Mouse (Mus musculus) common myeloid progenitor, adult 5-6 weeks (primary cell): ENCODE measurements at regions not wholly inside any gene's neighbourhood (a gene's known extent, or its start where the extent isn't known, plus 50 kb on each side); places are given as distances from the start of the nearest gene placed in this dataset.

Experiments used
- ATAC-seq: replicated peaks from 2 replicates; pipeline ENCODE4 v1.8.0; 2016; ENCODE audit warnings: low read depth, mild to moderate bottlenecking, moderate TSS enrichment, inconsistent platforms; ENCODE audit not compliant: poor library complexity, severe bottlenecking

DNA sequence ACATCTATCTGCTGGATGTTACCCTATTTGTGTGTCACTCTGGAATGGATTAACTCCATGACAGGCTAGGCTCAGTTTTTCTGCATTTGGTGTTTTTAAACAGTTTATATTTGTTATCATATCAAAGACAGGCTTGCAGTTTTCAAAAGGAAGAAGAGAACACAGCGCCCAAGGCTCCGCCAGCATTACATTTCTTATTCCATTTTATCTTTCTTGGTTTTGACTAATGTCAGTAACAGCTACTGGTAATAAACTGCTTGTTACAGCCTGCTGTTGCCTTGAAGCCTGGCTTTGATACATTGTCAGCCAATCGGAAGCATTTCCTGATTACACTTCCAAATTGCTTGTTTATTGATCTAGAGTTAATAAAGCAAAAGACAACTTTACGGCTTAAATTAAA is 219.4 kb upstream of the Mdfic start:
- ATAC-seq: no peak

DNA sequence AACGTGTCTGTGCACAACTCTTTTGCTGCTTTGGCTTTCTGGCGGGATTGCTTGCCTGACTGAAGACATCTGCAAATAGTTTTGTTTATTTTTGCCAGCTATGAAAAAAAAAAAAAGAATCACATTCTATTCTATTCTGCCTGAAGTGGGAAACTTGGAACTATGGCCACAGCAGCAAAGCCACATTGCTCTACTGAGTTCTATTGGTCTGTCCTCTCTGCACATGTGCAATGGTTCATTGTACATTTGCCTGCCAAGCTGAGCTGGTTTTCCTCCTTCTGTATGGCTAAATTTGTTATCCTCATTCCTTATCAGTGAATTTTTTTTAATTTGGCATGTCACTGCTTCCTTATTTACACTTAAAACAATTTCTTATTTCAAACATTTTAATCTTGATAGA is 211.1 kb upstream of the Mdfic start:
- no peak for ATAC-seq

DNA sequence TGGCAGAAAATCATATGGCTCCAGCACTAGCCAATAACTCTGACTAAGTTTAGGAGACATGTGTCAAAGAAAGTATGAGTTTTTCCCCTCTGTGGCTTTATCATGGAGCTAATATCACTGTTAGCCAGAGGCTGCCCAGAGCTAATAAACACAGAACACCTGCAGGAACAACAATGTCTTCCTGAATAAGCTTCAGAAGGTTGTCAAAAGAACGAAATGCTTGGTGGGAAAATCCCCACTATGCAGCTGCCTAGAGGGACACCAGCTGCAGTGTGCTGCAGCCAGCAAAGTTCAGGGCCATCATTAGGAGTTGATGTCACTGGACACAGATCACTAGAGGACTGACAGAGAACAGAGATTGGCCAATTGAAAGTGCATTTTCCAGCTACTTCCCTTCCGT is 183.2 kb upstream of the Mdfic start:
- no peak for ATAC-seq

DNA sequence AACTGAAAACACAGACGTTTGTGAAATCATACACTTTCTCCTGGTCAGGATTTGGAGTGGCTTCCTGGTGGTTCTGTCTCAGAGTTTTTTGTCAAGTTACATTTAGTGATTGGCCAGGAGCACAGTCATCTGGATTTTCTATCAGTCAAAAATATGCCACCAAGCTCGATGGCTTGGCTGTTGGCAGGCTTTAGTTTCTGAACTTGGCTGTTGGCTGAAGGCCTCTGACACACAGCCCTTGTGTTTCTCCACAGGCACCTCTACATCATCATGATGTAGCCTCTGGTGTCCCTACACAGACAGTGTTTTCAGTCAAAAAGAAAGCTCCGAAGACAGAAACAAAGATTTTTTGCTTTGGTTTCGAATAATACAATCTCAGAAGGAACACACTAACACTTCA is 178.5 kb upstream of the Mdfic start:
- ATAC-seq: no peak

DNA sequence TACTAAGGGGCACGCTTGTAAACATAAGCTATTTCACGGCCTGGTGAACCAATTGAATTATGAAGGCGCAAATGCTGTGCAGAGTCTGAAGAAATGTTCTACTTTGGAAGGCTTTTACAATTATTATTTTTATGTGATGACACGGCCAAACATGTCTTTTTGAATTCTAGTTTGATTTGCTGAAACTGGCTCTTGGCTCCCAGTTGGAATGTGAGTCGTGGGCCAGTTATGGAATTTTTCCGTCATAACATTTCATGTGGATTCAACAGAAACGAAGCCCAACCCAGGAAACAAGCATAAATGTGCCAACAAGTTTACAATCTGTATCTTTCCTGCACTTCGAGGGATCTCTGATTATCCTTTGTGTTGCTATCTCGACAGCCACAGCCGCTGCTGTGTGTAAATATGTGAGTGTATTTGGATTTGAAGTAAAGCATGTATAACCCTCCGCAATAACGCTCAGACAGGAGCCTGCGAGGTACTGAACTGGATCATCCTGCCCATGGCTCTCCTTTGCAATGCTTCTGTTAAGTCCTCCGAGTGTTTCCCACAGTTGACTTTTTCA is 176.9 kb upstream of the Mdfic start:
- ATAC-seq: no peak

DNA sequence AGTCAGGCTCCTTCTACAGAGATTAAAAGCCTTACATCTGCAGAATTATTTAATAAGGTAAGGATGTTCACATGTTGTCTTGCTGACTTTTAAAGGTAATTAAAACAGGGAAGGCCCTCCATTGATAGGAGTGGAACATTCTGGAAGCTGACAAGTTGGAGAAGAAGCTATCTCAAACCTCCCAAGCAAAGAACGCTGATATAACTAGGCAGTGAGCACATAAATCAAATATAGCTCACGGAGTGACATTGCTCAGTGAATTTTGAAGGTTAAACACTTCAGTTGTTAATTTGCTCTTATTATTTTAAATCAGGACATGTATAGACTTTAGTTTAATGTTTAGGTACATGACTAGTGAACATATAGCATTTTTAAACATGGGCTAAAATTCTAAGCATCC is 171.6 kb upstream of the Mdfic start:
- ATAC-seq: no peak

DNA sequence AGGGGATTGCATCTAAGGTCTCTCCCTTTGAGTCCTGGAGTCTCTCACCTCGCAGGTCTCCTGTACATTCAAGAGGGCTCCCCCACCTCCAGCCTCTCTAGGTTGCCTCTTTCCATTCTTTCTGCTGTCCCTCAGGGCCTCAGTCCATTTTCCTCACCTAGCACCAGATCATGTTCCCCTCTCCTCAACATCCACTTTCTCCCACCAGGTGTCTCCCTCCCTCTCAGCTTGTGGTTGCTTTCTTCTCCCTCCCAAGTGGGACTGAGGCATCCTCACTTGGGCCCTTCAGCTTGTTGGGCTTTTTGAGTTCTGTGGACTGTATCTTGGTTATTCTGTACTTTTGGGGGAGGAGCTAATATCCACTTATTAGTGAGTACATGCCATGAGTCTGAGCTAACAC is 127.7 kb upstream of the Mdfic start:
- no peak; the same call in 1 of the 2 replicates for ATAC-seq

DNA sequence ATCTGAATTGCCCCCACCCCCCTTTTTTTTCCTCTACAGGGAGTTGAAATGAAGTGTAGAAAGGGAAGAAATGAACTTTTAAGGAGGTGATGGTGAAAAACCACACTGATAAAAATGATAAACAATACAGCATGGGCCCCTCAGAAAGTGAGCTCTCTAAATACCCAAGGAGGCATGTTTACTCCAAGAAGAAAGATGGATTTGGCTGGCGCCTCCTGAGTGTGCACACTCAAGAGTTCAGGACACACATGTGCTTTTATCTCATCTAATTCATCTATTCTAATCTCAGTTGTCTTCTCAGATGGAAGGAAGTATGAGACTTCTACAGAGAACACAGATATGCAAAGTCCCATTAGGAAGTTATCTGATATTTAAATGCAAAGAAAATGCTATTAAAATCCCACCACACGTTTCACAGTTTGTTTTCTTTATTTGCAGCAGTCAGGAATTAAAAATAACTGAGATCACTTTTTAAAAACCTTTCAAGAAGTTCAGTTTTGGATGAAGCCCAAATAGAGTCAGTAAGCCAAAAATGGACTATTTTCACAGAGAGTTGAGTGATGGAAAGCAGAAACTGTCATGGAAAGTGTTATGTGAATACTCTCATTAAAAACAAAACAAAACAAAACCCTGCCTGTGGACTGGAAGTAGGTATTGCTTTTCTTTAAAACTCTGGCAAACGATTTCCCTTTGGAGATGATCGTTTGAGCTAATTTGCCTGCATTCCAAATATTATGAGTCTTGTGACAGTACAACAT is 123.1 kb upstream of the Mdfic start:
- no peak for ATAC-seq

DNA sequence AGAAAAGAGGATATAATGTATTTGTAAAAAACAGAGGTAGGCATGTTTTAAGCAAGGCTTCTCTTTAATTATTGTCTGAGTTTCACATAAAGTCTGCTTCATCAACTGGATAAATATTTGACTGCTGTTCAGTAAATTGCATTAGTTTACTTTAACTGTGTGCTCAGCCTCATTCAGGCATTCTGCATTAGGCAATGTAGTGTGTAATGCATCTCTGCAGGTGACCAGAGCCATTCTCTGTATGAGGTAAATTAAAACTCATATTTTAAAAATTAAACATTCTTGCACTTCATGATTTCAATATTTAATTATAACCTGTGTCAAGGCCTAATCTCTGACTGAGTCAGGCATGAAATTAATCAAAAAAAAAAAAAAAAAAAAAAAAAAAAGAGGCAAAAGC is 110.3 kb upstream of the Mdfic start:
- ATAC-seq: no peak

DNA sequence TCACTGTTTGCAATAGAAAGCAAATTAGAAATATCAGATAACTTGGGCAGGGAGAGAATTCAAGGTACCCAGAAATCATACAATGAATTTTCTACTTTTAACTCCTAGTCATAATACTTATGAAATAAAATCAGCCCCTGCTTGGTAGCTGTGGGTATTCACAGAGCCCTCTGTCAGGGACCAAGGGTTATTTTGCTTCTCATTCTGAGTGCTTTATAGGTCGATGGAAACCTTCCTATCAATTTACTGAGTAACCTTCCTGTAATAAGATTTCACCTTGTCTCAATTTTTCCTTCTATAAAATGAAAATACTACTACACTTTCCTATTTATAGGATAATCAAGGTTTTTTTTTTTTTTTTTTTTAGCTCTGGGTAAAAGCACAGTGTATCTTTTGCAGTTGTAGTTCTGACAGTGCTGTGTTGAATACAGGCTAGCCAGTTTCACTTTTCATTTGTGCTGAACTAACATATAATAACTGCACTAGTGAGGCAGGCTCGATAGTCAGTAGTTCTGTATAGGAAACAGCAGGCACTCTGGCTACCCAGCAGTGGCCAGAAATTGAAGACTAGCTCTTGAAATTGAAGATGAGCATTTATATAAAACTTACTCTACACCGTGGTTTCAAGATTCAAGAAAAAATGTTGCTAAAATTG is 94.4 kb upstream of the Mdfic start:
- ATAC-seq: peak; percentile 86

DNA sequence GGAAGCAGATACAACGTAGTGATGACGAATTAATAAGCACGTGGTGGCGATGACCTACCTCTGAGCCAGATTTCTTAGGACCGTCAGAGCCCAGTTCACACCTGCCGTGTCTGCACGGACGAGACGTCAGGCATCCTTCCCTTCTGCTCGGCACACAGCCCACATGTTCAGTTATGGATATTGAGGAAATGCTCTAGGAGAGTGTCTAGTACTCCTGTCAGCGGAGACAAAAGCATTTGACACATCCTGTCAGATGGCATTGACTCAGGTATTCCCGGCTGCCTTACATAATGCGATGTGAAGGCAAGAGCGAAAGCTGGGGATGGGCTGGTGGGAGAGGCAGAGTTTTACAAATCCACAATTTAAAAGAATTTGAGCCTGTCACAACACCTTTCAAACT is 81.9 kb upstream of the Mdfic start:
- ATAC-seq: no peak

DNA sequence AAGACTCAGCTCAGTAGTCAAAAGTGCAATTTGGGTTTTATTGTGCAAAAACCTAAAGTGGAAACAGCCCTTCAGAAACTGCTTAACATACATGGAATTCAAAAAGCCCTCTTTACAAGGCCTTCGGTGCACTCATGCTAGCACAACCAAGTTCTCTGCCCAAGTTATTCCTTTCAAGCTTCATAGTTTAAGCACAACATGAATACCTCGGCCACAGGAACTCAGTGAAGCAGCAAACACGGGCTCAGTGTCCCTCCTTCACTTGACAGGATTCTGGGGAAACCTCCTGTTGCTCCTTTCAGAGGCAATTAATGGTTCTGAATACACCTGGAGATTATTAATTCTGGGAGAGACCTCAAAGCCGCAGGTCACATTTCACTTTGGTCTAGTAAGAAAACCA is 81.1 kb upstream of the Mdfic start:
- no peak for ATAC-seq

DNA sequence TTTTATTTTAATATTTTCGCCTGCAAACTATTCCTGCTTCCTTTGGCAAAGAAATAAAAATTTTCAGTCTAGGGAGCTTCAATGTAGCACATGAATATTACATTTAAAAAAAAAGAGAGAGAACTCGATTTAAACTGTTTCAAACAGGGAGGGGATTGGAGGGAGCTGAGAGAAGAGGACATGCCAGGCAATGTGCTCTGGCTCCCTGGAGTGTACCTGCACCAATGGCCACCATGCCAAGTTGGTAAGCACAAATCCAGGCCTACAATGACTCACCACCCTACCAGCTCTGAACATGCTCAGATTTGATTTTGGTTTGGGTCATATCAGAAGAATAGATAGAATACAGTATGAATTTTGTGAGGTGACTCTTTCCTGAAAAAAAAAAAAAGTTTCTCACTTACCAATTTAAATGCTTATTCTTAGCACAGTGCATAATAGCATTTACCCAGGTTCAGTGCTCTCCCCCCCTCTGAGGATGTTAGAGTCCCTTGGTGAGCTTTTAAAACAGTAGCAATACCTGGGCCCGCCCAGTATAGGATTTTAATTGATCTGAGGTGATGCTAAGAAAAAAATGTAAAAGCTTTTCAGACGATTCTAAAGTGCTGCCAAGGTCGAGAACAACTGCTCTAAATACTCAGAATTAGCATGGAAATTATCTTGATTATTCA is 80.5 kb upstream of the Mdfic start:
- no peak for ATAC-seq

DNA sequence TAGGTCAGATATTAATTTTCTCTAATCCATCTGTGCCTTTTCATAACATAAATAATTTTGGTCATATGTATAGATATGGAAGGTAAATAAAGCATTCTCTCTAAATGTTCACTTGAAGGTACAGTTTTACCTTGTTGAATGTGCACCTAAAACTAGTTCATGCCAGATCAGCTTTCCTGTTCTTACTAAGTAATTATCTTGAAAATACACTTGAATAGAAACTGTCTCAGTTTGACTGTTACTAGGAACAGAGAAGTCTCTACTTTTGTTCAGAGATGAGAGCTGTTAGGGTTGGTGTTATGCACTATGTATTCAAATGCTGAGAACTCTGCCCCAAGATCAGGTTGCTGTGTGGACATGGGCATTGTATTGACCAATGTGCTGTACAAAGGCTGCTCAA is 76.2 kb upstream of the Mdfic start:
- no peak for ATAC-seq

DNA sequence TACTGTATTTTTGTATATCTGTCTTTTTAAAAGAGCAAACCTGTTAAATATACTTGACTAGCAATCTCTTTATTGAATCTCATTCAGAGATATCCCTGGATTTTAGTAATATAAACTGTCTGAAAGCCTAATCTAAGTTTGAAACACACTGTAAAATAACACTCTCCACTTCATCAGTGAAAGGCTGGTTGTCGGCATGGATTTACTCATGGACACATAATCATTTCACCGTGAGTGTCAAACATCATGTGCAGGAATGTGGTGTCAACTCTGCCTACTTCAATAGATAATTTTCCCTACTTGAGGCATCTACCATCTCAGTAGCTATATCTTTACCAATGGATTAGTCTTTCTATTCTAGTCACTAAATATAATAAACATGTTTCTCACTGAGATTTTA is 73.0 kb upstream of the Mdfic start:
- no peak for ATAC-seq
